Mouse (Mus musculus) urinary bladder, postnatal 0 days (tissue): Measurements from ENCODE around the gene Gmcl1. TPM values are rescaled to one million over a fixed set of nuclear protein-coding genes. Genes with fewer than 3 reads are reported as not detected.

Source experiments
- polyA plus RNA-seq: library from polyadenylated mRNA; unstranded; fragments of >200 nt; fragmentation: Nextera tagmentation; extraction: Ambion mirVana; gene quantifications from 2 replicates; pipeline ENCODE4 v1.2.1, GENCODE M21; 2015

Gmcl1 gene
- polyA plus RNA-seq = 11.6 and 12.1 TPM in 2 replicates

GRCm38 (mm10) chr6:86733183-86733876 lies at the start of gene Gmcl1:
Gmcl1 (minus strand) TSS chr6:86733383.

GRCm38 (mm10) chr6:86683872-86684654 lies 49.1 kb downstream of the Gmcl1 start, which contains the start of gene Snrnp27:
Snrnp27 (minus strand) TSS chr6:86684522.

GRCm38 (mm10) chr6:86668580-86669239 lies 64.5 kb downstream of the Gmcl1 start, which contains the start of gene Mxd1:
Mxd1 (minus strand) TSS chr6:86669161.

Other genes starting within 250 kb of the Gmcl1 start
- gene Pcbp1, start 207.1 kb downstream of the Gmcl1 start, polyA plus RNA-seq = 309 and 363 TPM in 2 replicates
- 0.73 and 1.9 TPM in 2 replicates for gene Asprv1, start 105.2 kb downstream of the Gmcl1 start, polyA plus RNA-seq
- gene Mxd1, start 64.2 kb downstream of the Gmcl1 start, polyA plus RNA-seq = 4.6 and 5.9 TPM in 2 replicates
- gene Snrnp27, start 48.9 kb downstream of the Gmcl1 start, polyA plus RNA-seq = 107 and 125 TPM in 2 replicates
- 62.0 and 66.1 TPM in 2 replicates for gene Anxa4, start 60.2 kb upstream of the Gmcl1 start, polyA plus RNA-seq
- gene Aak1, start 116.1 kb upstream of the Gmcl1 start, polyA plus RNA-seq = 10.3 and 14.0 TPM in 2 replicates